Mouse (Mus musculus) intestine, postnatal 0 days (tissue): ENCODE results near the gene Lhpp. TPM values are rescaled to one million over a fixed set of nuclear protein-coding genes. Genes with fewer than 3 reads are reported as not detected.

ENCODE experiments used
- ATAC-seq: fragments of 200-750 bp; cut with Nextera tagmentation; 2 replicates; pipeline ENCODE4 v1.8.0; 2017; ENCODE audit warnings: mild to moderate bottlenecking, moderate TSS enrichment, moderate library complexity
- H3K27ac ChIP-seq: fragments of 300-500 bp; sonication (generic); 2 replicates; pipeline ENCODE4 v1.5.1; 2014; ENCODE audit warnings: mild to moderate bottlenecking, low read depth, low read length, moderate library complexity
- H3K27me3 ChIP-seq: fragments of 300-500 bp; sonication (generic); replicated peaks from 2 replicates; pipeline ENCODE4 v1.6.1; 2014; ENCODE audit warnings: low read length, mixed read lengths; ENCODE audit not compliant: control insufficient read depth, insufficient read depth
- H3K36me3 ChIP-seq: fragments of 300-500 bp; sonication (generic); 2 replicates; pipeline ENCODE4 v1.6.1; 2014; ENCODE audit warnings: mild to moderate bottlenecking, moderate library complexity; ENCODE audit not compliant: control insufficient read depth, insufficient read depth
- H3K4me1 ChIP-seq: fragments of 300-500 bp; sonication (generic); replicated peaks from 2 replicates; pipeline ENCODE4 v1.6.1; 2014; ENCODE audit warnings: antibody characterized with exemption, low read length, mixed read lengths; ENCODE audit not compliant: control insufficient read depth, insufficient read depth
- H3K4me2 ChIP-seq: fragments of 300-500 bp; sonication (generic); replicated peaks from 2 replicates; pipeline ENCODE4 v1.6.1; 2014; ENCODE audit warnings: low read depth, mild to moderate bottlenecking, moderate library complexity
- H3K4me3 ChIP-seq: fragments of 300-500 bp; sonication (generic); 2 replicates; pipeline ENCODE4 v1.5.1; 2014; ENCODE audit warnings: low read depth, low read length
- H3K9ac ChIP-seq: fragments of 300-500 bp; sonication (generic); 2 replicates; pipeline ENCODE4 v1.6.1; 2014; ENCODE audit warnings: mild to moderate bottlenecking, low read depth, low read length
- H3K9me3 ChIP-seq: fragments of 300-500 bp; sonication (generic); 2 replicates; pipeline ENCODE4 v1.6.1; 2016; ENCODE audit warnings: mixed run types; ENCODE audit not compliant: control insufficient read depth
- CTCF ChIP-seq: sonication (generic); IDR thresholded peaks from 2 replicates; pipeline ENCODE4 v1.5.1; 2016; ENCODE audit warnings: low read depth, mild to moderate bottlenecking, control low read depth, antibody characterized with exemption, moderate library complexity
- WGBS: fragments of 180-500 bp; shearing (Covaris S2); extraction: QIAGEN DNeasy Blood & Tissue Kit; methylation state at CpG from one replicate; pipeline ENCODE4 v1.1.7; 2014; 5-methylcytosine and 5-hydroxymethylcytosine counted together
- polyA plus RNA-seq: library from polyadenylated mRNA; unstranded; fragments of >200 nt; fragmentation: Nextera tagmentation; extraction: Ambion mirVana; gene quantifications from 2 replicates; pipeline ENCODE4 v1.2.1, GENCODE M21; 2015

Lhpp gene
- polyA plus RNA-seq, 1 experiment from 2014 or later: 52.0 TPM

GRCm38 (mm10) chr7:132595787-132596186 is 14.7 kb upstream of the Lhpp start:
- peaks cover 22% of the 10 kb centered on the region for H3K27me3 ChIP-seq
- TF ChIP-seq CTCF: no peak
- H3K9me3 ChIP-seq: no peaks in the 10 kb centered on the region
- H3K27ac ChIP-seq: no peak overlapping the region
- H3K9ac ChIP-seq: no peak overlapping the region
- 76% methylated on average over 3 of the region's 3 CpGs for WGBS
- peaks cover 15% of the 10 kb centered on the region for H3K4me1 ChIP-seq
- H3K4me2 ChIP-seq: no peak overlapping the region
- H3K36me3 ChIP-seq: no peaks in the 10 kb centered on the region
- no peak overlapping the region for H3K4me3 ChIP-seq
- no peak for ATAC-seq

- H3K36me3 ChIP-seq: no peaks in the 10 kb centered on the region
- peak overlapping the region; percentile 68 for H3K9ac ChIP-seq
- H3K4me1 ChIP-seq: peaks cover 15% of the 10 kb centered on the region
- no peaks in the 10 kb centered on the region for H3K9me3 ChIP-seq
- 13% methylated on average over 26 of the region's 26 CpGs for WGBS
- peak; percentile 73 for TF ChIP-seq CTCF
- ATAC-seq: peak; percentile 44; the same call in 1 of the 2 replicates
- H3K4me3 ChIP-seq: peak overlapping the region; percentile 54
- H3K27ac ChIP-seq: peak overlapping the region; percentile 77
- peak overlapping the region; percentile 84 for H3K4me2 ChIP-seq
- peaks cover 30% of the 10 kb centered on the region for H3K27me3 ChIP-seq
Measured at GRCm38 (mm10) chr7:132596557-132597250, 13.7 kb upstream of the Lhpp start.

- H3K9me3 ChIP-seq: no peaks in the 10 kb centered on the region
- under 1% methylated on average over 56 of the region's 60 CpGs for WGBS
- no peaks in the 10 kb centered on the region for H3K36me3 ChIP-seq
- peak overlapping the region; percentile 84 for H3K4me2 ChIP-seq
- H3K27ac ChIP-seq: peak overlapping the region; percentile 77
- peak overlapping the region; percentile 68 for H3K9ac ChIP-seq
- TF ChIP-seq CTCF: no peak
- peak; percentile 59 for ATAC-seq
- H3K4me3 ChIP-seq: peak overlapping the region; percentile 54
- H3K27me3 ChIP-seq: peaks cover 33% of the 10 kb centered on the region
- H3K4me1 ChIP-seq: peaks cover 15% of the 10 kb centered on the region
Measured at GRCm38 (mm10) chr7:132597251-132598041, 13.0 kb upstream of the Lhpp start.

- 5% methylated on average over 49 of the region's 52 CpGs for WGBS
- H3K4me1 ChIP-seq: peaks cover 15% of the 10 kb centered on the region
- no peaks in the 10 kb centered on the region for H3K36me3 ChIP-seq
- H3K27ac ChIP-seq: no peak within 1 kb of the TSS
- peak within 1 kb of the TSS; percentile 54 for H3K4me3 ChIP-seq
- ATAC-seq: no peak
- H3K4me2 ChIP-seq: peak within 1 kb of the TSS; percentile 84
- H3K9ac ChIP-seq: no peak within 1 kb of the TSS
- H3K27me3 ChIP-seq: peaks cover 33% of the 10 kb centered on the region
- no peak for TF ChIP-seq CTCF
- H3K9me3 ChIP-seq: no peaks in the 10 kb centered on the region
Measured at GRCm38 (mm10) chr7:132599071-132599975, 11.1 kb upstream of the Lhpp start, which contains the start of gene Nkx1-2. Gene Nkx1-2 (minus strand): TSS chr7:132599637.

GRCm38 (mm10) chr7:132600026-132600425 is 10.4 kb upstream of the Lhpp start:
- Histone ChIP-seq H3K27ac (no peak overlapping the region), H3K9me3 (no peaks in the 10 kb centered on the region), H3K4me1 (peaks cover 15% of the 10 kb centered on the region), H3K36me3 (no peaks in the 10 kb centered on the region), H3K4me3 (peak overlapping the region; percentile 54; the same call in 1 of the 2 replicates), H3K9ac (no peak overlapping the region), H3K27me3 (peaks cover 33% of the 10 kb centered on the region), H3K4me2 (peak overlapping the region; percentile 84)
- 23% methylated on average over 9 of the region's 9 CpGs for WGBS
- no peak for ATAC-seq
- no peak for TF ChIP-seq CTCF

- Histone ChIP-seq H3K4me1 (peaks cover 15% of the 10 kb centered on the region), H3K27ac (no peak overlapping the region), H3K27me3 (peaks cover 33% of the 10 kb centered on the region), H3K4me2 (no peak overlapping the region), H3K4me3 (no peak overlapping the region), H3K36me3 (no peaks in the 10 kb centered on the region), H3K9ac (no peak overlapping the region), H3K9me3 (no peaks in the 10 kb centered on the region)
- TF ChIP-seq CTCF: no peak
- no peak for ATAC-seq
- 40% methylated on average over 8 of the region's 8 CpGs for WGBS
Measured at GRCm38 (mm10) chr7:132600926-132601325, 9.5 kb upstream of the Lhpp start.
